Mouse (Mus musculus): Measurements from ENCODE around the gene Pdzd2. TPM values are rescaled to one million over a fixed set of nuclear protein-coding genes. Genes with fewer than 3 reads are reported as not detected.

Gene Pdzd2
- polyA plus RNA-seq, 1 experiment from 2014 or later = 1.0 TPM

DNA sequence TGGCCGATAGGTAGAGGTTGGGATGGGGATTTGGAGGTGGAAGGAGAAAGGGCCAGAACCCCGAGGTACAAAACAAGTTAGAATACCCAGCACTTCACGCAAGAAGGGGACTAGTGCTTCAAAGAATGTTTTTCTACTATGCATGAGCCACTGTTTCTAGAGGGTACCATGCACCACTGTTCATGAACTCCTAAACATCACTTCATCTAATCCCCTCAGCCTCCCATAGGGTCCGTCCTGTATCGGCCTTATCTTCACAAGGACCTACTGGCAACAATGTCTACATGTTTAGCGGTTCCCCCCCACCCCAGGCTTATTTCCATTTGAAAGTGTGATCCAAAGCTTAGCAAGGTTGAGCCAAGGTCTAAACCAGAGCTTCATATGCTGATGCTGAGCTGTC lies 162.0 kb downstream of the Pdzd2 start:
- H3K36me3 ChIP-seq (ENCODE audit: control insufficient read depth, insufficient read depth) = no peaks in the 10 kb centered on the region
- H3K9ac ChIP-seq (ENCODE audit: low read depth, low read length) = no peak overlapping the region
- H3K27me3 ChIP-seq (ENCODE audit: control insufficient read depth, insufficient read depth, low read depth, low read length) = no peaks in the 10 kb centered on the region
- H3K4me2 ChIP-seq (ENCODE audit: low read depth, low read length) = no peak overlapping the region
- no peak for ATAC-seq (ENCODE audit: low read depth)
- no peak overlapping the region for H3K27ac ChIP-seq (ENCODE audit: low read length)
- H3K4me3 ChIP-seq (ENCODE audit: low read depth, low read length) = no peak overlapping the region
- no peaks in the 10 kb centered on the region for H3K4me1 ChIP-seq (ENCODE audit: control insufficient read depth, low read depth, low read length)
- 60% methylated on average over 6 of the region's 6 CpGs for WGBS (ENCODE audit: insufficient replicate concordance)
- no peaks in the 10 kb centered on the region for H3K9me3 ChIP-seq (replicated peaks; ENCODE audit: control insufficient read depth, low read length)

DNA sequence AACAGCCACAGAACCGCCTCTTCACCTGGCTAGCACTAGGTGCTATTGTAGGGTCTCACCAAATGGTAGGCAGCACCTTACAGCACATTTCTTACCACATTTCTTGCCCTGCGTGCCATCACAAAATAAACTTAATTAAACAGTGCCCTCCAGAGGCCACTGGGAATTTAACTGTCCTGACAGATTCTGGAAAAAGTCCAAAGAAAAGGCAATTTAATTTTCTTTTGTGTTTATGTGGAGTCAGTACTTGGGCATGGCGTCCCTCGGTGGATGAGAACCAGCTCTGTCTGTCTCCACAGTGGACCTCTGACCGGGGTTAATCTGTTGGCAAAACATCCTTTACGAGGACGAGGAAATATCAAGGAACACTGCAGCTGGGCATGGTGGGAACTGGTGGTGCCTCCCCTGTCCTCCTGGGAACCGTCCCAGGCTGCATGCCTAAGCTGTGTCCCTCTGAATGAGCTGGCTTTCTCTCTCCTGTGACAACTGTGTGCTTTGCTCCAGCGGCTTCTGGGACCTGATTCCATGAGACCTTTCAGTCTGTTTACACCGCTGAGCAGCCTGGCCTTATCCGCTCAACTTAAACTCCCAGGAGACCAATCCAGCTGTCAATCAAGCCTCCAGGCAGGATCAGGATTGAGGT lies 162.5 kb downstream of the Pdzd2 start:
- H3K4me1 ChIP-seq (ENCODE audit: control insufficient read depth, low read depth, low read length) = no peaks in the 10 kb centered on the region
- no peak overlapping the region for H3K27ac ChIP-seq (ENCODE audit: low read length)
- no peak overlapping the region for H3K4me3 ChIP-seq (ENCODE audit: low read depth, low read length)
- 29% methylated on average over 11 of the region's 11 CpGs for WGBS (ENCODE audit: insufficient replicate concordance)
- H3K9me3 ChIP-seq (replicated peaks; ENCODE audit: control insufficient read depth, low read length) = no peaks in the 10 kb centered on the region
- no peak for ATAC-seq (ENCODE audit: low read depth)
- no peaks in the 10 kb centered on the region for H3K36me3 ChIP-seq (ENCODE audit: control insufficient read depth, insufficient read depth)
- no peaks in the 10 kb centered on the region for H3K27me3 ChIP-seq (ENCODE audit: control insufficient read depth, insufficient read depth, low read depth, low read length)
- H3K9ac ChIP-seq (ENCODE audit: low read depth, low read length) = no peak overlapping the region
- H3K4me2 ChIP-seq (ENCODE audit: low read depth, low read length) = no peak overlapping the region

DNA sequence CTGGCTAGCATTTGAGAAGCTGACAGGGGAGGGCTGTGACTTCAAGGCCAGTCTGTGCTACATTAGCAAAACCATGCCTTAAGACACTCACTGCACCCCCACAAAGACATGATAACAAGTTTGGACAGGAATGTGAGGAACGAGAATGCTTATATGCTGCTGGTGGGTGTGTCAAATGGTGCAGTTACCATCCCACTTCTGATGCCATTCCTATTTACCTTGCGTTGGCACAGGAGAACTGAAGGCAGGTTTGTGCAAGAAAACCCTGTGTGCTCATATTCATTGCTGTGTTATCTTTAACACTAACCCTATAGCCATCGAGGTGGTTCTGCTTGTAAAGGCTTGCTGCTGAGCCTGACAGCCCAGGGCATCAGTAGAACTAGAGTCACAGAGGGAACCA lies 166.1 kb downstream of the Pdzd2 start:
- Histone ChIP-seq H3K27me3 (ENCODE audit: control insufficient read depth, insufficient read depth, low read depth, low read length) (no peaks in the 10 kb centered on the region), H3K9ac (ENCODE audit: low read depth, low read length) (no peak overlapping the region), H3K27ac (ENCODE audit: low read length) (no peak overlapping the region), H3K9me3 (replicated peaks; ENCODE audit: control insufficient read depth, low read length) (no peaks in the 10 kb centered on the region), H3K36me3 (ENCODE audit: control insufficient read depth, insufficient read depth) (no peaks in the 10 kb centered on the region), H3K4me3 (ENCODE audit: low read depth, low read length) (no peak overlapping the region), H3K4me2 (ENCODE audit: low read depth, low read length) (no peak overlapping the region), H3K4me1 (ENCODE audit: control insufficient read depth, low read depth, low read length) (no peaks in the 10 kb centered on the region)
- 52% methylated on average over 3 of the region's 3 CpGs for WGBS (ENCODE audit: insufficient replicate concordance)
- ATAC-seq (ENCODE audit: low read depth) = no peak

DNA sequence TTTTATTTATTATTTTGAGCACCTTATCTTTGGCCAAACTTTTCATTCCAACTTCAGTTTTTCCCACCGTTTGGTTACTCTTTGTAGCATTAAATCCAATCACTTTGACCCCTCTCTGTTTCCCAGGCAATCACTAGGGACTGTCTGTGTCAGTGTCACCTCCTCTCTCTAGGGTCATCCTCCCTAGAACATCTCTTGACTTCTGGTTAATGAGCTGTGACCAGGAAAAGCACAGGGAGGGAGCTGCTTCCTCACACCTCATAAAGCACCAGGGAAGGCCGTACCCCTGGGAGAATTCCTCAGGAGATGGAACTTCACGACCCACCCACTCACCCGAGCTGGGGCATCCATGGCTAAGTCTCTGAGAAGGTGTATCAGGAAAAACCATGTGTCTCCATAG lies 168.6 kb downstream of the Pdzd2 start:
- no peaks in the 10 kb centered on the region for H3K36me3 ChIP-seq (ENCODE audit: control insufficient read depth, insufficient read depth)
- H3K4me3 ChIP-seq (ENCODE audit: low read depth, low read length) = no peak overlapping the region
- no peaks in the 10 kb centered on the region; the same call in 1 of the 2 replicates for H3K4me1 ChIP-seq (ENCODE audit: control insufficient read depth, low read depth, low read length)
- H3K4me2 ChIP-seq (ENCODE audit: low read depth, low read length) = no peak overlapping the region
- WGBS (ENCODE audit: insufficient replicate concordance) = 59% methylated on average over 4 of the region's 4 CpGs
- ATAC-seq (ENCODE audit: low read depth) = no peak
- H3K9me3 ChIP-seq (replicated peaks; ENCODE audit: control insufficient read depth, low read length) = no peaks in the 10 kb centered on the region
- no peak overlapping the region for H3K27ac ChIP-seq (ENCODE audit: low read length)
- no peaks in the 10 kb centered on the region for H3K27me3 ChIP-seq (ENCODE audit: control insufficient read depth, insufficient read depth, low read depth, low read length)
- H3K9ac ChIP-seq (ENCODE audit: low read depth, low read length) = no peak overlapping the region

DNA sequence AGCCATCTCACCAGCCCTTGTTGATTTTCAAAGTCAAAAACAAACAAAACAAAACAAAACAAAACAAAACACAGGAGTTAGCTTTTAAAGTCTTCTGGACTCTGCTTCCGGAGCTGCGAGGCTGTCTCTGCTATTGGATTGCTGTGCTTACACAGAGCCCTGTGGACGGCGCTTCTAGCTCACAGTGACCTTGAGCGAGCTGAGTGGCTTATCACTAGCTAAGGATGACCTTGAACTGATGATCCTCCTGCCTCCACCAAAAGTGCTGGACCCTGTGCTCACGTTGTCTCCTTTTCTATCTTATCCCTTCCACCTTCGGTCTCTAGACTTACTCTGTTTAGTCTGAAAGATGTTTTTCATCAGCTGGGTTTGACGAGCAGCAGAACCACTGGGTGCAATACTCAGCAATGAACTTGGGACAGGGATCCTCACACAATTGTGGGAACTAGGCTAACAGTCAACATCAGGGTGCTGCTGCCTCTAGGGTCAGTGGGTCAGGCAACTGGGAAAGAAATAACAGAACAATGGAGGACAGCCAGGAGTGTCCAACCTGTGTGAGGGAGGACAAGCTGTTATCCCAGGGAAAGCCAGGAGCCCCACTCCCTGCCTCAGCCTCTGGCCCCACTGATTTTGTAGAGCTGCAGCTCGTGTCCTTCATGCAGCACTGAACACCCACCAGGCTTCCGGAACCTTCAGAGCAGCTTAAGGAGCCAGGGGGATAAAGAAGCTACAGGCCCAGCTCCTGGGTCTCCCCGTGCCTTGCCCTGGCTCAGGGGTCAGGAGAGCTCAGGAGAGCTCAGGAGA lies 172.9 kb downstream of the Pdzd2 start:
- ATAC-seq (ENCODE audit: low read depth) = no peak
- Histone ChIP-seq H3K4me1 (ENCODE audit: control insufficient read depth, low read depth, low read length) (no peaks in the 10 kb centered on the region; the same call in 1 of the 2 replicates), H3K4me2 (ENCODE audit: low read depth, low read length) (no peak overlapping the region), H3K9me3 (replicated peaks; ENCODE audit: control insufficient read depth, low read length) (no peaks in the 10 kb centered on the region), H3K36me3 (ENCODE audit: control insufficient read depth, insufficient read depth) (no peaks in the 10 kb centered on the region), H3K27me3 (ENCODE audit: control insufficient read depth, insufficient read depth, low read depth, low read length) (no peaks in the 10 kb centered on the region), H3K9ac (ENCODE audit: low read depth, low read length) (no peak overlapping the region), H3K4me3 (ENCODE audit: low read depth, low read length) (no peak overlapping the region), H3K27ac (ENCODE audit: low read length) (no peak overlapping the region)
- 56% methylated on average over 11 of the region's 11 CpGs for WGBS (ENCODE audit: insufficient replicate concordance)

DNA sequence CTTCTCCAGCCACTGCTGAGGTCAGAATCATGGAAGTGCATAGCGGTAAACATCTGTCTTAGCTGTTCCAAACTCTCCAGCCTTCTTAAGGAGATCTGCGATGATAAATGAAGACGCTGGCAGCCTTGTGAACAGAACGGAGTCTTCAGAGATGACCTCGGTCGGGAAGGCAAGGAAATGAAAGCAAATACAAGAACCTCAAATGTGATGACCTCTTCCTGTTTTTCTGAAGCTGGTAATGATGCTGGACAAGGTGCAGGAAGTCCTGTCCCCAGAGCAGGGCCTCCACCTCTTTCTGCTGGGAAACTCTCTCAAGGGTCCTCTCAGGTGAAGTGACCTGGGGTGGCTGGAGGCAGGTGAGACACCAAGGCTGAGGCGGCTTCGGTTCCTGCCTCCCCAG lies 174.4 kb downstream of the Pdzd2 start:
- H3K27ac ChIP-seq (ENCODE audit: low read length) = no peak overlapping the region
- no peak overlapping the region for H3K9ac ChIP-seq (ENCODE audit: low read depth, low read length)
- H3K9me3 ChIP-seq (replicated peaks; ENCODE audit: control insufficient read depth, low read length) = no peaks in the 10 kb centered on the region
- no peaks in the 10 kb centered on the region for H3K27me3 ChIP-seq (ENCODE audit: control insufficient read depth, insufficient read depth, low read depth, low read length)
- H3K36me3 ChIP-seq (ENCODE audit: control insufficient read depth, insufficient read depth) = no peaks in the 10 kb centered on the region
- no peak for ATAC-seq (ENCODE audit: low read depth)
- H3K4me3 ChIP-seq (ENCODE audit: low read depth, low read length) = no peak overlapping the region
- H3K4me1 ChIP-seq (ENCODE audit: control insufficient read depth, low read depth, low read length) = no peaks in the 10 kb centered on the region; the same call in 1 of the 2 replicates
- no peak overlapping the region for H3K4me2 ChIP-seq (ENCODE audit: low read depth, low read length)
- WGBS (ENCODE audit: insufficient replicate concordance) = 31% methylated on average over 8 of the region's 8 CpGs

DNA sequence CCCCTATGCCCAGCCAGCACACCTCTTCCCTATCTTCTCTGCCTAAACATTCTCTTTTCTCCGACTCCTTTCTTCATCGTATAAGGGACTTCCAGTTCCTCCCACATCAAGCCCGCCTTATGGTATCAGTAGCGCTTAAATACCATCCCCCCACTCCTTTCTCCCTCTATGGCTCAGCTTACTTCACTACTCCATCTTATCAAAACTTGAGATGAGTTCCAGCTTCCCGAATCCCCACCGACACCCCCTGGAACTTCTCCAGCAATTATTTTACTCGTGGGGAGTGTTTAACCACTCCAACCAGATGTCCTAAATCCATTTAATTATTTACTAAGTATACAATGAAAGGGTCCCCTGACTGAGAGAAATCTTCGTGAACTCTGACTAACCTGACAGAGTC lies 179.2 kb downstream of the Pdzd2 start:
- Histone ChIP-seq H3K4me3 (ENCODE audit: low read depth, low read length) (no peak overlapping the region), H3K9me3 (replicated peaks; ENCODE audit: control insufficient read depth, low read length) (no peaks in the 10 kb centered on the region), H3K4me2 (ENCODE audit: low read depth, low read length) (no peak overlapping the region), H3K4me1 (ENCODE audit: control insufficient read depth, low read depth, low read length) (no peaks in the 10 kb centered on the region), H3K27me3 (ENCODE audit: control insufficient read depth, insufficient read depth, low read depth, low read length) (no peaks in the 10 kb centered on the region), H3K9ac (ENCODE audit: low read depth, low read length) (no peak overlapping the region), H3K27ac (ENCODE audit: low read length) (no peak overlapping the region), H3K36me3 (ENCODE audit: control insufficient read depth, insufficient read depth) (no peaks in the 10 kb centered on the region)
- no peak for ATAC-seq (ENCODE audit: low read depth)
- WGBS (ENCODE audit: insufficient replicate concordance) = 53% methylated on average over 8 of the region's 8 CpGs

DNA sequence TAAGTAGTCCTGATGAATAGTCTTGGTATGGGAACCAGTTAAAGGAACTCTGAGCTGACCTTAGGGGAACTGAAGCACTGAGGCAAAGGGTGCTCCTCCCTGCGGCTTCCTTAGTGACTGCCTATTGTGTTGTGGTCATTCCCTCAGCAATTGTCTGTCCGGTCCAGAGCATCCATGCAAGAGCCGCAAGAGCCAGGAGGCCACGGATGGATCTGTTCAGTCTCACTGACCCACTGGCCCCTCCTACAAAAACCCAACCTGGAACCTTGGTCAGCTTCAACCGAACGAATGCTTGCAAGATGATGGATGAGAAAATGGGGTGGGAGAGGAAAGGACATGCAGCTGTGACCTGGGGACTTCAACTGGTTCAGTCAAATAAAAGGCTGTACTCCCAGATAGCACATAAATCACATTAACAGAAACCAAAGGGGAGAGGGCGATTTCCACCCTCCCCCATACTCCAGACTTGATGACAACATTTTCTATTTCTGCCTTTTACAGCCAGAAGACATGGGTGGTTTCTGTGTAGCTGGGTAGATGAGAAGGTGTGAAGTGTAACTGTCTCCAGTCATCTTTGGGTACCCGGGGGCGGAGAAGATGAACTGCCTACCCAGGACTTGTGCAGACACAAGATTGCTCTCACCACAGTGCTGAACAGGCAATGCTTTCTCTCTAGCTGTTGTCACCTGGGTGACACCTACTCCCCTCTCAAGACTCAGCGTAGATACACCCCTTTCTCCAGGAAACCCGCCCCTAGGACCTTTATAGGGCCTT lies 181.9 kb downstream of the Pdzd2 start:
- no peaks in the 10 kb centered on the region for H3K27me3 ChIP-seq (ENCODE audit: control insufficient read depth, insufficient read depth, low read depth, low read length)
- H3K27ac ChIP-seq (ENCODE audit: low read length) = no peak overlapping the region
- H3K36me3 ChIP-seq (ENCODE audit: control insufficient read depth, insufficient read depth) = no peaks in the 10 kb centered on the region
- H3K9ac ChIP-seq (ENCODE audit: low read depth, low read length) = no peak overlapping the region
- H3K4me3 ChIP-seq (ENCODE audit: low read depth, low read length) = no peak overlapping the region
- H3K9me3 ChIP-seq (replicated peaks; ENCODE audit: control insufficient read depth, low read length) = no peaks in the 10 kb centered on the region
- WGBS (ENCODE audit: insufficient replicate concordance) = 63% methylated on average over 11 of the region's 11 CpGs
- no peaks in the 10 kb centered on the region for H3K4me1 ChIP-seq (ENCODE audit: control insufficient read depth, low read depth, low read length)
- no peak overlapping the region for H3K4me2 ChIP-seq (ENCODE audit: low read depth, low read length)
- no peak for ATAC-seq (ENCODE audit: low read depth)

DNA sequence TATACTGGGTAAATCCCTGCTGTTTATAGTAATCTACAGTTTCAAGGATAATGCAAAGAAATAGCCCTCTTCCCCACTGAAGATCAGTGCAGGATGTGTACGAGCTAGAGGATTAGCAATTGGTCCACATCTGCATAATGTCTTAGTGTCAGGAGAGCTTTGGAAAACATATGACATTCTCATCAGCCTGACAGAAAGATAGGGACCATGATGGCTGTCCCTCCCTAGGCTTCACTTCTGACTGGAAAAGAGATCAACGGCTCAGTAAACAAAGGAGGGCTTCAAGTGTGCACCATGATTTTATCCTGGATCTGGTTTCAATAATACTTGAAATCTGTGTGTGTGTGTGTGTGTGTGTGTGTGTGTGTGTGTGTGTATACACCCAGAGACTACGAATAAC lies 186.5 kb downstream of the Pdzd2 start:
- H3K9me3 ChIP-seq (replicated peaks; ENCODE audit: control insufficient read depth, low read length) = no peaks in the 10 kb centered on the region
- no peaks in the 10 kb centered on the region for H3K4me1 ChIP-seq (ENCODE audit: control insufficient read depth, low read depth, low read length)
- 69% methylated on average over 3 of the region's 3 CpGs for whole genome bisulfite sequencing (ENCODE audit: insufficient replicate concordance)
- no peak for ATAC-seq (ENCODE audit: low read depth)
- H3K9ac ChIP-seq (ENCODE audit: low read depth, low read length) = no peak overlapping the region
- H3K36me3 ChIP-seq (ENCODE audit: control insufficient read depth, insufficient read depth) = no peaks in the 10 kb centered on the region
- peaks cover 11% of the 10 kb centered on the region for H3K27me3 ChIP-seq (ENCODE audit: control insufficient read depth, insufficient read depth, low read depth, low read length)
- no peak overlapping the region for H3K4me2 ChIP-seq (ENCODE audit: low read depth, low read length)
- no peak overlapping the region for H3K4me3 ChIP-seq (ENCODE audit: low read depth, low read length)
- H3K27ac ChIP-seq (ENCODE audit: low read length) = no peak overlapping the region
